Mouse (Mus musculus) mesoderm, embryonic 11.5 days (tissue): ENCODE measurements around the gene Gm17660.

Experiments used
- DNase-seq: peaks from one replicate; pipeline ENCODE4 v3.0.0-alpha.2; 2012; ENCODE audit warnings: low read depth, low spot score

The Gm17660 gene

GRCm38 (mm10) chr5:104085366-104085765 lies 8.0 kb upstream of the Gm17660 start:
- no peak for DNase-seq

DNA sequence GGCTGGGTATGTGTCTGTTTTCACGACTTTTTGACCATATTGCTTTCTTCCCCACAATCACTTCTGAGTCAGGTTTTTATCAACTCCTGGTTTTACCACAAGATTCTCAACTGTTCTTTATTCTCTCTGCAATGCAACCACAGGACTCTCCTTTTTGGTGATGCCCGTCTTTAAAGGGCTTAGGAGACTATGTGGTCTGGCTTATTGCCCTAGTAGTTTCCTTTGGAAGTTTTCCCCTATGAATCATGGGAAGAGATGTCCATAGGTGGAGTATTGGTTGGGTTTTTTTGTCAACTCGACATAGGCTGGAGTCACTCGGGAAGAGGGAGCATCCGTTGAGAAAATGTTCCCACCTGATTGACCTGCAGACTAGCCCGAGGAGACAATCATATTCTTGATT lies 3.3 kb upstream of the Gm17660 start:
- DNase-seq: no peak

GRCm38 (mm10) chr5:104076361-104076760 lies 1.0 kb downstream of the Gm17660 start:
- DNase-seq: peak; percentile 13

DNA sequence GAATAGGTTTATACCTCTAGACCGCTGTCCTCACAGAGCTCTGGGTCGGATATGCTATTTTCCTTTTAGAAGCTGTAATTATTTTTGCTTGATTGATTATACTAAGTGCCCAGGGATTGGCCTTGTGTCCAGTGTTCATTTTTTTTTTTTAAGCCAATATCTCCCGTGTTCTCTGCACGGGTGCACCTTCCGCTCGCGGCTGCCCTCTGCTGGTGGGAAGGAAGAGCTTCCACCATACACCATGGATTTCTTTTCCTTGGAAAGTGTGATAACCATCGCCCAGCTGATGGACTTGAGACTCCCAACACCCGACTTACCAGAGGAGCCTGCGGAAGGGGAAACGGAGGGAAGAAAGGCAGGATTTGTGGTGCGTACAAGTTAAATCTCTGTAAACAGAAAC lies 3.0 kb downstream of the Gm17660 start:
- DNase-seq: peak; percentile 77

- DNase-seq: no peak
These were observed 3.8 kb downstream of the Gm17660 start for GRCm38 (mm10) chr5:104073602-104074001.

DNA sequence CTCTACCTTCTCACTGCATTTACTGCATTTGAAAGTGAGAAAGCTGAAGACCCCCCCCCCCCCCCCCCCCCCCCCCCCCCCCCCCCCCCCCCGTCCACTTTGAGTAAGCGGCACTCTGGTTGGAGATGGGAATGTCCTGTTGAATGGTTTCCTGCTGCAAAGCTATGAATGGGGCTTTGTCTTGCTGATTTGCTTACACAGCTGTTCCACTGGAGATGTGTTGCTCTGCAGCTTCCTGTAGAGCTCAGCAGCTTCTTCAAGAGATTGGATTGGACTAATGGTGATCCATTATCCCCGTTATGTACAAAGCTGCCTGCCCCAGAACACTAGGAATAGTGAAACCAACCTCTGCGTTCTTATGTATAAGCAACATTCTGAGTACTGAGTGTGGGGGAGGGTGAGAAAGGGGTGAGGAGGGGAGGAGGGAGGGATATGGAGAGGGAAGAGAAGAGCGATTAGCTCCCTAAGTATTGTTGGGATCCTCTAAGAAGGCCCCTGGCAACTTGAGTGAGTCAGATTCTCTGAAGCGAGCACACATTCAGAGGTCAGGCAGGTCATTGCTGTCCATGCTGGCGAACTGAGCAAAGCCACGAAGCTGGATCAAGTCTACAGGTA lies 5.0 kb downstream of the Gm17660 start:
- peak; percentile 84 for DNase-seq

DNA sequence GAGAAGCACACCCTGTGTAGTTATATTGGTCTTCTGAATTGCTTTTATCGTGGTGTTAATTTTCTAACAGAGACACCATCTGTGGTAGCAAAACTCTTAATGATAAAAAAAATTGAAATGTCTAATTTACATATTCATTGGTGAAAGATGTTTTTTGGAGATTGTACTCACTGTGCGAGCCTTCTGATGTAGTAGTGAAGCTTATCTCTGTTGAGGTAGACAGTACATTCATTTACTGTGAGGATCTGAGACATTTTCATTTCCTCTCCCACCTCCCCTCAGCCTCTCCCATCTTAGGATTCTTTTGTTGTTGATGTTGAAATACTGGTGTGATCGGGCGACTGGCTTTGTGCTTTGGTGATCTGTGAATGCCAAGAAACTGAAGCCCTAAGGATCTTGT lies 6.4 kb downstream of the Gm17660 start:
- DNase-seq: no peak

GRCm38 (mm10) chr5:104068751-104069150 lies 8.7 kb downstream of the Gm17660 start:
- no peak for DNase-seq

DNA sequence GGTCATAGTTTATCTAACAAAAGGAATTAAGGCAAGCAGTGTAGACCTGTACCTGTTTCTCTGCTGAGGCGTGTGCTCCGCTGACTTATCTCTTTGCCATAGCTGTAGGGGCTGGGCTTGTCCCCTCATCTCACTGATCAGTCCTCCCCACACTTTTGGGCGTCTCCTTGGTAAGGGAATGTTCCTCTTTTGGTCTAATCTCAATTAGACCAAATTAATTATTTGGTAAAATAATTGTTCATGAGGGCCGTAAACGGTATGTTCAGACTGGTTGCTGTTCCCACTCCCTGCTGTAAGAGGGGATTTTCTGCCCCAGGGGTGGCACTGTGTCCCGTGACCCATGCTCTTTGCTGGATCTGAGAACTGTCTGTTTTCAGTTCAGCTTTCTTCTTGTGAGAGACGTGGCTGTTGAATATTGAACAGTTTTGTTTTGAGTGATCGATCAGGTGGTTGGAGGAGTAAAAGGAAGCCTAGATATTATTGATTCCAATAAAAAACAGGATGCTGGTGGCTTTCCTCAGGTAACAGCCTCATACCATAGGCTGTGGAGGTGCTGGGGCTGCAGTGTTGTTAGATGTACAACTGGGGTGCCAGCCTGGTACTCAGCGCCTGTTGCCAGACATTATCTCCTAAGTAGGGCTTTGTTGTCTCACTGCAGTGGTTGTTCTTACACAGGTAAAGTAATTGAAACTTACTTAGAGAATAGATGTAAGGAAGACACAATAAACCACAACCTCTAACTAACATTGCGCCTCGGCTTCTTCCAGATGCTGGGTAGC lies 14.4 kb downstream of the Gm17660 start:
- DNase-seq: no peak

DNA sequence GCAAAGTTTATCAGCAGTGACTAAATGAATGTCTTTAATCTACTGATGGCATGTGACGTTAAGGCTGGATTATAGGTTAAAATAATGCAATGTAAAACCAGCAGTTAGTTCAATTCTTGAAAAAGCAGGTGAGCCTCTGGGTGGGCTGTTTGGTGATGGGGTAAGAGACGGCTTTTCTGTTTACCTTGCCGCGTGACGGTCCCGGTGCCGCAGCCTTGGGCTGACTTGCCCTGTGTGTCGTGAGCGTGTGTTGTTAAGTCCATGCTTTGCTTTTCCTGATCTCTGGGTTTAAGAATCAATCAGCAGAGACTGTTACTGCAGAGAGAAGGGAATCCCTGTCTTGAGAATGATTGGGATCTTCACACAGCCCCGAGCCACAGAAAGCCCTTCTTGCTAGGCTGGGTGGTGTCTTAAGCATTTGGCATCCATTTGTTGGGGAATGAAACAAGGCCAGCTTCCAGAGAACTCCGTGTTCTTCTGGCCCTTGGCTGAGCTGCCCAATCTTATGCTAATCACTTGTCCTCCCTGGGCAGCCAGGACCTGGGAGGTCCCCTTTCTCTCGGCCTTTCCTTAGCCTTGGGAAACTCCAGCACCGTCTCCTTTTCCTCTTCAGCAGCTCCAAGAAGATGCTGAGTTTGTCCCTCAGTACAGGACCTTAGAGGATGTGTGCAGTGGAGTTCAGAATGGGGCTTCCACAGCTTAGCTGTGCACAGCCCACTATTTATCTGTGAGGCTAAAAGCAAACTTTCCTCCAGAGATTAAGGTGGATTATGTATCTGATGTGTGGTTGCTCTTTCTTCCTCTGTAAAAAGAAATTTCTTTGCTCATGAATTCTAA lies 15.3 kb downstream of the Gm17660 start:
- DNase-seq: no peak

DNA sequence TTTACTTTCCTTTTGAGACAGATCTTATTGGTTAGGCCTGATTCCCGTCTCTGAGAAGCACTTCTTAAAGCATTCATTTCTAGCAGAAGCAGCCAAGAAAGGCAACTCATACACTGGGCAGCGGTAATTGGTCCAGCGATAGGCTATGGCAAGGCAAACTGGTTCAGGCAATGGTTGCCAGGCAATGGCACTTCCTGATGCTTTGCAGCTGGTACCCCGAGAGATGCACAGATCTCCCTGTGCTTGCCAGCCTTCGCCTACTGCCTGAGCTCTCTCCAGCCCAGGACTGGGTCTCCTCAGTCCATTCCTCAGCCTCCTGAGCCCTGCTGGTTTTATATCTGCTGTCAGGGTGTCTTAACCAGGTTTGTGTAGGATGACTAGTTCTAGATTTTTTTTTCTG lies 17.0 kb downstream of the Gm17660 start:
- DNase-seq: no peak

DNA sequence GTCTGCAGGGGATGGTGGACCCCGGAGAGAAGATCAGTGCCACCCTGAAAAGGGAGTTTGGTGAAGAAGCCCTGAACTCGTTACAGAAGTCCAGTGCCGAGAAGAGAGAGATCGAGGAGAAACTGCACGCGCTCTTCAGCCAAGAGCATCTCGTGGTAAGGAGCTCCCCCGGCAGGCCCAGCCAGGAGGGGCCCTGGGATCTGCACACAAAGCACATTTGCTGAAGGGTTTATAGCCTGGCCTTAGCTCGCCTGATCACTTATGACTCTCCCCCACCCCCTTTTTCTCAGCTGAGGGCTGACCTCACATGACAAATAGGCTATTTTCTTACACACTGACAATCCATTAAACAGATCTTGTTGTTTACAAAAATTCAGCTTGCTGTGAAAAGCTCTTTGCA lies 17.8 kb downstream of the Gm17660 start:
- no peak for DNase-seq

DNA sequence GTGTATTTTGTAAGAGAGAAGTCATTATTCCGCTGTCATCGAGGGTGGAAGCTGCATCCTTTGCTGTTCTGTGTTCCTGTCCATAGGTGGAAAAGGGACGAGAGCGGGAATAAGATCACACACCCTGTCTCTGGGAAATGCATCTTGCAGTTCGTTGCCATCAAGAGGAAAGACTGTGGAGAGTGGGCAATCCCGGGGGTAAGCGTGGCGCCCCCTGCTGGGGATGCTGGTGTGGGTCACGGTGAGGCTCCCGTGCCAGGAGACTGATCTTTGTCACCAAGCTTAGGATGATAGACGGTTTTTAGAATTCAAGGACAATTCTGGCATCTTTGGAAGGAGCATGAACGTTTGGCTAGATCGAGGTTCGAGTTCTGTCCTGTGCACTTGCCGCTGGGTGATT lies 19.4 kb downstream of the Gm17660 start:
- peak; percentile 43 for DNase-seq

DNA sequence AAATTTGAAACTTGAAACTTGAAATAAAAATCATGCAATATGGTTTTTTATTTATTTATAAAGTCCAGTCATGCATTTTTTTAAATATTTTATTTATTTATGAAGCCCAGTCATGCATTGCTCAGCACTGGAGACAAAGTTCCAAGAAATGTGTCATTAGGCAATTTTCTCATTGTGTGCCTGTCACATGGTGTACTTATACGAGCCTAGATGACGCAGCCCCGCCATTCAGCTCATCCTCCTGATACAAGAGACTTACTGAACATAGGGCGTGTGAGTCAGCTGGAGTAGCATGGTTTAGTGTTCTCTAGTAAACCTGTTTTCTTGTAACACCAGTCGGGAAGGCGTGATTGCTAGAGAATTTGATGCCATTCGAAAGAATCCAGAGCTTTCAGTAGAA lies 21.1 kb downstream of the Gm17660 start:
- DNase-seq: no peak

DNA sequence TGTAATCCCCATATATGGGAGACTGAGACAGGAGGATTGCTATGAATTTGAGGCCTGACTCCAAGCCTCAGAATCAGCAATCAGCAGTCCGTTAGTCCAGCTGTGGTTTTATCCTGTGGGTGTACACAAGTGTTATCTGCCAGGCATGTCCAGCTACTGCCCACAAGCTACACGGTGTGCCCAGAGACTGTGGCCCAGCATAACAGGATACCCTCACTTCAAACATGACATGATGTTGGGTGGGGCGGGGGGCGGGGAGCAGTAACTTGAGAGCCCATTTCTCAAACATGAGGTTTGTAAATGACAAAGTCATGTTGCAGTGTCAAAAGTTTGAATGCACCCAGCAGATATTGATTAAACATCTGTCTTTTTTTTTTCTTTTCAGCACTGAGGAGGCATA lies 21.6 kb downstream of the Gm17660 start:
- DNase-seq: no peak

DNA sequence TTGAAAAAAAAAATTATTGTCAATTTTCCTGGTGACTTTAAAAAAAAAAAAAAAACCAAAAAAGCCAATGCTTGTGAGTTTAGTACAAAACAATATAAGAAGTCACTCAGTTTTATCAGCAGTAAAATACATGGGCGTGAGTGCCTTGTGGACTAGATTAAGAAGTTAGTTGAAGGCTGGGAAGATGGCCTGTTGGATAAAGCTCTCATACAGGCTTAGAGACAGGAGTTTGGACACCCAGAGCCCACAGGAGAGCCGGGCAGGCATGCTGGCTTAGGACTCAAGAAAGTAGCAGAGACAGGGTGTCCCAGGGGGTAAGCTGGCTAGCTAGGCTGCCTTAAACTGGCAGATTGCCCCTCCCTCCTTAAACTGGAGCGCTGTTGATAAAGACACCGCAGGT lies 22.5 kb downstream of the Gm17660 start:
- no peak for DNase-seq

DNA sequence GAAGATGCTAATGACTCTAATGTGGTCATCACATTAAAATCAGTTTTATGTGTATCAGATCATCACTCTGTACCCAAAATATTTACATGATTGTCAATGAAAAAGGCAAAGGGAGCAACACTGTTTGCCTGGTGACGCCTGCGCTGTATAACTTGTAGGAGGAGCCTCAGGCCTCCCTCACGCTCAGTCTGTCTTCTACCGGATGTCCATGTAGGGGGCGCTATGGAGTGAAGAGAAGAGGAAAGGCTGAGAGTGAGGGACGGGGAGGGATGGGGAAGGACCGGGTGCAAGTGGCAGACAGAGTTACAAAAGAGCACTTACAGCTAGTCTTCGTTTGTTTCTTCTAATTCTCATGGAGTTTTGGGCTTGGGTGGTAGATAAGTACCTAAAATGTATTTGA lies 24.5 kb downstream of the Gm17660 start:
- peak; percentile 42 for DNase-seq

DNA sequence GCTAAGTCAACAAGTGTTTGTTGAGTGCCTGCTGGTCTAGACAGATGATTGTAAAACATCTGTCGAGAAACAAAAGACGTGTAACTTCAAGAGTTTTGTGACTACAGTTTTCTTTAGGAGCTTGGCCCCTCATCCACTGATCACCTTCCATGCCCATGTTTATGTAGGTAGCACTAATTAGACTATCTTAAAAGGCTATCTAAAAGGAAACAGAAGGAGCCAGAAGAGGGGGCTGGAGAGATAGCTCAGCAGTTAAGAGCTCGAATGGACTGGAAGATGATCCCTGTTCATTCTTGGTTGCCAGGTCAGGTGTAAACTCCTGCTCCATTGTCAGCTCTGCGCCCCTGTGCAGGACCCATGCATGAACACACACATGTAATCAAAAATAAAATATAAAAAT lies 29.3 kb downstream of the Gm17660 start:
- no peak for DNase-seq

GRCm38 (mm10) chr5:104047200-104048105 lies 30.0 kb downstream of the Gm17660 start:
- DNase-seq: no peak

- peak; percentile 99 for DNase-seq
These were observed 30.9 kb downstream of the Gm17660 start, which contains the start of gene Nudt9 for GRCm38 (mm10) chr5:104046256-104047199. Gene Nudt9 (plus strand): TSS chr5:104046306.
